Mouse (Mus musculus): Measurements from ENCODE around the gene Ptpn4. TPM values are rescaled to one million over a fixed set of nuclear protein-coding genes. Genes with fewer than 3 reads are reported as not detected.

Ptpn4 gene
- polyA plus RNA-seq, 1 experiment from 2014 or later: 17.7 TPM

DNA sequence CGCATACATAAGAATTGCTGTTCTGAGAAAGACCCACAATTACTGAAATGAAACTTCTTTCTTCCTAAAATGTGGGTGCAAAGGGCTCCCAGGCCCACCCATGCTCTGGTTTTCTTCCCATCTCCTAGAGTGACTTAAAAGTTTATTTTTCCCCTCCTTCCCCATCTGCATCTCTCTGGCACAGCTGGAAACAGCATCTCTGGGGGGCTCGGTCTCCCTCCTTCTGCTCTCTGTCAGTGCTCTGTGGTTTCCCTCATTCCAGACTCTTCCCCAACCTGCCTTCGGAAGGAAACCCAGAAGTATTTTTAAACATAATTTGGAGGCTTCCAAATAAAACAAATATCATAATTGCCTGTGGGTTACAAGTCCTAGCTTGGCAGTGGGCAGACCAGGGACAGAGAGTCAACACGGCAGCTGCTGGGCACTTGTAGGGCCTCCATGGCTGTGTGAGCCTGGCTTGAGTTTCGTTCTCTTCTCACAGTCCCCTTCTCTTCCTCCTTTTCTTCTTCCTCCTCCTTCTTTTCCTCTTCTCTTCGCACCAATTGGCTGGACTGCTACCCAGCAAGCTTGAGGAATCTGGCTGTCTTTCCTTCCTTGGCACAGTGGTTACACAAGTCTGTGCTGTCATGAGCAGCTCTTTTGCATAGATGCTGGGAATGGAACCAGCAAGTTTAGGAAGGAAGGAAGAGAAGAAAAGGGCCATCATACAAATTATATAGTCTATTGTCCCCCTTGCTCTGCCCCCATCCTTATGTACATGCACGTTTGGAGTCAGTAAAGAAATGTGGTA lies 26.3 kb upstream of the Ptpn4 start:
- Histone ChIP-seq H3K4me2 (no peak overlapping the region), H3K27ac (ENCODE audit: low read depth, low read length) (no peak overlapping the region), H3K9me3 (ENCODE audit: control insufficient read depth, low read length) (no peaks in the 10 kb centered on the region), H3K36me3 (ENCODE audit: control insufficient read depth, insufficient read depth, low read length) (no peaks in the 10 kb centered on the region), H3K27me3 (ENCODE audit: control insufficient read depth, insufficient read depth, low read length) (no peaks in the 10 kb centered on the region), H3K9ac (ENCODE audit: low read length) (no peak overlapping the region), H3K4me1 (ENCODE audit: control insufficient read depth, insufficient read depth, low read length) (peaks cover 2% of the 10 kb centered on the region), H3K4me3 (ENCODE audit: low read depth, low read length) (no peak overlapping the region)
- DNase-seq (ENCODE audit: low spot score, missing footprints) (no peak), ATAC-seq (ENCODE audit: low FRiP score) (no peak)
- 81% methylated on average over 7 of the region's 7 CpGs for WGBS

DNA sequence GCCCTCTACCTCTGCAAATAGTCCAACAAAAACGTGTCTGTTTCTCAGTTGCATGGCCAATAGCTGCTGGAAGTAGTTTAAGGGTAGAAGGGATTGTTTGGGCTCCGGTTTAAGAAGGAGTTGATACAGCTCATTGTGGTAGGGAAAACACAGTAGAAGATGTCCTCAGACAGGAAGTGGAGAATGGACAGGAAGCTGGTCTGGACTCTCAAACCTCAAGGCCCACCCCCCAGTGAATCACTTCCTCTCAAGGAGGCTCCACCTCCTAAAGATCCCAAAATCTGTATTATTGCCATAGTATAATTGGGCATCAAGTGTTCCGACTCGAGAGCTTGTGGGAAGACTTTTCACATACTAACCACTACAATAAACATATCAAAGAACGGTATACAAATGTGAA lies 22.2 kb upstream of the Ptpn4 start:
- Histone ChIP-seq H3K4me2 (no peak overlapping the region), H3K27ac (ENCODE audit: low read depth, low read length) (no peak overlapping the region), H3K4me3 (ENCODE audit: low read depth, low read length) (no peak overlapping the region), H3K27me3 (ENCODE audit: control insufficient read depth, insufficient read depth, low read length) (no peaks in the 10 kb centered on the region), H3K36me3 (ENCODE audit: control insufficient read depth, insufficient read depth, low read length) (no peaks in the 10 kb centered on the region), H3K9ac (ENCODE audit: low read length) (no peak overlapping the region), H3K4me1 (ENCODE audit: control insufficient read depth, insufficient read depth, low read length) (no peaks in the 10 kb centered on the region), H3K9me3 (ENCODE audit: control insufficient read depth, low read length) (peaks cover 3% of the 10 kb centered on the region)
- ATAC-seq (ENCODE audit: low FRiP score) (no peak), DNase-seq (ENCODE audit: low spot score, missing footprints) (no peak)
- WGBS: 82% methylated on average over 5 of the region's 5 CpGs

DNA sequence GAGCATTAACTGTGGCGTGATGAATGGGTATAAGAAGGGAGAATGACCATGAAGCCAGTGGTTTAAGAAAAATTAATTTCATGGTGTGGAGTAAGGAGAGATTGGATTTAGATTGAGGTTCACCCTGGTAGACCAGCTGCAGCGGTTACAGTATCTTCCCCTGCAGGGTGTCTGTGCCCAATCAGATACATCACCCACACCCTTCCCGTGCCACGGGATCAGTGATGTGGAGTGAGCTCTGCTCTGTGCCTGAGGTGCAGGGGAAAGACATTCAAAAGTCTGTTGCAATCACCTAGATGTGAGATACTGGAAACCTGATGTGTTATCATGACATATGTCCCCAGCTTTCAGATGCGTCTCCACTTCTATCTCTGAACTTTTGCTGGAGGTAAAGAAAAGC lies 15.6 kb upstream of the Ptpn4 start:
- Histone ChIP-seq H3K9ac (ENCODE audit: low read length) (no peak overlapping the region), H3K4me1 (ENCODE audit: control insufficient read depth, insufficient read depth, low read length) (no peaks in the 10 kb centered on the region), H3K4me2 (no peak overlapping the region), H3K9me3 (ENCODE audit: control insufficient read depth, low read length) (peaks cover 2% of the 10 kb centered on the region), H3K4me3 (ENCODE audit: low read depth, low read length) (no peak overlapping the region), H3K36me3 (ENCODE audit: control insufficient read depth, insufficient read depth, low read length) (no peaks in the 10 kb centered on the region), H3K27ac (ENCODE audit: low read depth, low read length) (no peak overlapping the region), H3K27me3 (ENCODE audit: control insufficient read depth, insufficient read depth, low read length) (no peaks in the 10 kb centered on the region)
- DNase-seq (ENCODE audit: low spot score, missing footprints): no peak
- 88% methylated on average over 5 of the region's 5 CpGs for WGBS
- no peak for ATAC-seq (ENCODE audit: low FRiP score)

DNA sequence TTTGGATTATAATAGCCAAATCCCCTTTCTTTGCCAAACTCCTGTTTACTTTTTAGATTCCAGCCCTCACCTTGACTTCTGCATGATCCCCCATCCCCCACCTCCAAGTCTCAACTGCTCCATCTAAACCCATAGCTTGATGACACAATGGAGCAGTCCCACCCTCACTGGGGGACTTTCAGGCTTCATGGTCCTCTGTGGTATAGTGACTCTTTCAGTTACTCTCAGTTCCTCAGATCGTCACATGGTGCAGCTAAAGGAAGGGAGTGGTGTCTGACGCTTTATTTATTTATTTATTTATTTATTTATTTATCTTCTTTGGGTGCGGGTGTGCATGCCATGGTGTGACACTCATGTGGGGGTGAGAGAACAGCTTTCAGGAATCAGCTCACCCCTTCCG lies 14.9 kb upstream of the Ptpn4 start:
- Histone ChIP-seq H3K27me3 (ENCODE audit: control insufficient read depth, insufficient read depth, low read length) (no peaks in the 10 kb centered on the region), H3K4me2 (no peak overlapping the region), H3K36me3 (ENCODE audit: control insufficient read depth, insufficient read depth, low read length) (no peaks in the 10 kb centered on the region), H3K4me3 (ENCODE audit: low read depth, low read length) (no peak overlapping the region), H3K9me3 (ENCODE audit: control insufficient read depth, low read length) (no peaks in the 10 kb centered on the region), H3K4me1 (ENCODE audit: control insufficient read depth, insufficient read depth, low read length) (no peaks in the 10 kb centered on the region), H3K27ac (ENCODE audit: low read depth, low read length) (no peak overlapping the region), H3K9ac (ENCODE audit: low read length) (no peak overlapping the region)
- no peak for ATAC-seq (ENCODE audit: low FRiP score)
- DNase-seq (ENCODE audit: low spot score, missing footprints): no peak
- whole genome bisulfite sequencing: 89% methylated on average over 4 of the region's 4 CpGs

DNA sequence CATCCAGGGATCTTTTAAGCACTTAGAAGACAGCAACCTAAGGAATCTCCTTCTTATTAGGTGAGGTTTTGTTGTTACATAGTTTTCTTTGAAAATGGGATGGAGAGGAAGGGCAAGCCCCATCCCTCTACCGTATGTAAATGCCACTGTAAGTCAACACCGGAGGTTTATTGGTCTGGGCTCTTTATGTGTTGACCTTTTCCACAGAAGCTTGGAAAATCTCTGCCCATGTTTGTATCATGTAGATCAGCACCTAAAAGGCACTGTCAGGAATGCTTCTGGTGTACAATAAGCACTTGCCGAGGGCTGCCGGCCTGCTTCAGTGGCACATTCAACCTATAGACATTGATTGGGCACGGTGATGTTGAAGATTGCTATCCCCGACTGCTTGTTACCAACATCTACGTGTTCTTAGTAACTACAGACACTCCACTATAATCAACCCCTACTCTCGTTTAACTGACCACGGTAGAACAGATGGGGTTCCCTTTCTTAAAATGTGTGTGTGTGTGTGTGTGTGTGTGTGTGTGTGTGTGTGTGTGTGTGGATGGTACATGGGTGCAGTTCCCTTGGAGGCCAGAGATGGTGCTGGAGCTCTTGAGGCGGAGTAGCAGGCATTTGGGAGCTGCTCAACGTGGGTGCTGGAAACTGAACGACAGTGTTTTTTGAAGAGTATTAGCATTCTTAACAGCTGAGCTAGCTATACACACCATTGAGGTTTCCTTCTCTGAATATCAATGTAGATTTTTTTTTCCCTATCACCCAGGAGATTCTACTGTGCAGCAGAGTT lies 11.9 kb upstream of the Ptpn4 start:
- Histone ChIP-seq H3K9me3 (ENCODE audit: control insufficient read depth, low read length) (no peaks in the 10 kb centered on the region), H3K9ac (ENCODE audit: low read length) (no peak overlapping the region), H3K27me3 (ENCODE audit: control insufficient read depth, insufficient read depth, low read length) (no peaks in the 10 kb centered on the region), H3K4me2 (no peak overlapping the region), H3K36me3 (ENCODE audit: control insufficient read depth, insufficient read depth, low read length) (no peaks in the 10 kb centered on the region), H3K4me1 (ENCODE audit: control insufficient read depth, insufficient read depth, low read length) (no peaks in the 10 kb centered on the region), H3K4me3 (ENCODE audit: low read depth, low read length) (no peak overlapping the region), H3K27ac (ENCODE audit: low read depth, low read length) (no peak overlapping the region)
- ATAC-seq (ENCODE audit: low FRiP score) (no peak), DNase-seq (ENCODE audit: low spot score, missing footprints) (no peak)
- WGBS: 93% methylated on average over 12 of the region's 12 CpGs

DNA sequence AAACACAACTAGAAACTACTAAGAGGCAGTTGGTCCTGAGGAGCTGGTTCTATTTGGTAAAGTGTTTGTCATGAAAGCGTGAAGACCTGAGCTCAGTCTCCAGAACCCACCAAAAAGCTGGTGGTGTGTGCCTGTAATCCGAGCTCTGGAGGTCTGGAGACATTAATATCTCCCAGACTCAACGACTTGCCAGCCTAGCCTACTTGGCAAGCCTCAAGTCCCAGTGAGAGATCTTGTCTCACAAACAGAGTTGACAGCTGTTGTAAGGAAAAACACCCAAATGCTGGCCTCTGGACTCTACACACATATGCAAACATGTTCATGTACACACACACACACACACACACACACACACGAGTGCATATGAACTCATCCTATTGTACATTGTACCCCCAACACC lies 7.9 kb upstream of the Ptpn4 start:
- Histone ChIP-seq H3K27ac (ENCODE audit: low read depth, low read length) (no peak overlapping the region), H3K9ac (ENCODE audit: low read length) (no peak overlapping the region), H3K4me1 (ENCODE audit: control insufficient read depth, insufficient read depth, low read length) (no peaks in the 10 kb centered on the region), H3K9me3 (ENCODE audit: control insufficient read depth, low read length) (no peaks in the 10 kb centered on the region), H3K4me2 (no peak overlapping the region), H3K27me3 (ENCODE audit: control insufficient read depth, insufficient read depth, low read length) (no peaks in the 10 kb centered on the region), H3K4me3 (ENCODE audit: low read depth, low read length) (no peak overlapping the region), H3K36me3 (ENCODE audit: control insufficient read depth, insufficient read depth, low read length) (no peaks in the 10 kb centered on the region)
- ATAC-seq (ENCODE audit: low FRiP score) (no peak), DNase-seq (ENCODE audit: low spot score, missing footprints) (no peak)
- 81% methylated on average over 4 of the region's 4 CpGs for WGBS

DNA sequence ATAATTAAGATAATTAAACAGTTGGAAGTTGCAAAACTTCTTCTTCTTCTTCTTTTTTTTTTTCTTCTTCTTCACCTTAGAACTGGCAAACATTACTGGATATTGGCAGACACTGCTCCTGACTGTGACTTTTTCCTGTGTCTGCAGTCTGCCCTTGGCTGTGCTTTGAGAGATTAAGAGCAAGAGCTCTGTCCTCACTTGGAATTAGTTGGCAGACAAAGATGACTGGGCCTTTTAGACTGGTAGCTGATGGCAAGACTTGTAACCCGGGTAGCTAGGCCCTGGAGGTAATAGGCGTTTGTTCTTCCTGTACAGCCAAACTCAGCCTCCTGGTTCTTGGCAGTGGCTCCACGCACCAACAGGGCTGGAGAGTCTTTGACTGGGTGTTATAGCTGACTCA lies 5.7 kb upstream of the Ptpn4 start:
- Histone ChIP-seq H3K9ac (ENCODE audit: low read length) (no peak overlapping the region), H3K4me3 (ENCODE audit: low read depth, low read length) (no peak overlapping the region), H3K9me3 (ENCODE audit: control insufficient read depth, low read length) (no peaks in the 10 kb centered on the region), H3K4me1 (ENCODE audit: control insufficient read depth, insufficient read depth, low read length) (no peaks in the 10 kb centered on the region), H3K4me2 (no peak overlapping the region), H3K36me3 (ENCODE audit: control insufficient read depth, insufficient read depth, low read length) (no peaks in the 10 kb centered on the region), H3K27me3 (ENCODE audit: control insufficient read depth, insufficient read depth, low read length) (no peaks in the 10 kb centered on the region), H3K27ac (ENCODE audit: low read depth, low read length) (no peak overlapping the region)
- DNase-seq (ENCODE audit: low spot score, missing footprints) (no peak), ATAC-seq (ENCODE audit: low FRiP score) (no peak)
- WGBS: 83% methylated on average over 3 of the region's 3 CpGs

DNA sequence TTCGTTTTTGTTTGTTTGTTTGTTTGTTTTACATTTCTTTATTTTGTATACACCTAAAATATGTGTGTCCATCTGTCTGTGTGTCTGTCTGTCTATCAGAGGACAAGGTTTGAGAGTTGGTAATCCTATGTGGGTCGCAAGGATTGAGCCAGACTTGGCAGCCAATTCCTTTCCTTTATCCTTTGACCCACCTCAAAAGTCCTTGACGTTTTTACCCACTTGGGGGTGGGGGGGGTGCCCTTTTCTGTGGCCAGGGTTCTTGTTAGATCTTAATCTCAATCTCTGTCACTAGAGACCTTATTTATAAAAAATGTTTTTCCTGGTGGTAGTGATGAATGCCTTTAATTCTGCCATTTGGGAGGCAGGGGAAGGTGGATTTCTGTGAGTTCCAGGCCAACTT lies 828 bp upstream of the Ptpn4 start:
- H3K27ac ChIP-seq (ENCODE audit: low read depth, low read length): no peak overlapping the region
- no peak overlapping the region for H3K4me3 ChIP-seq (ENCODE audit: low read depth, low read length)
- no peak for DNase-seq (ENCODE audit: low spot score, missing footprints)
- H3K9ac ChIP-seq (ENCODE audit: low read length): no peak overlapping the region
- ATAC-seq (ENCODE audit: low FRiP score): no peak
- no peaks in the 10 kb centered on the region for H3K36me3 ChIP-seq (ENCODE audit: control insufficient read depth, insufficient read depth, low read length)
- H3K4me2 ChIP-seq: no peak overlapping the region
- no peaks in the 10 kb centered on the region for H3K27me3 ChIP-seq (ENCODE audit: control insufficient read depth, insufficient read depth, low read length)
- H3K9me3 ChIP-seq (ENCODE audit: control insufficient read depth, low read length): no peaks in the 10 kb centered on the region
- WGBS: 40% methylated on average over 3 of the region's 3 CpGs
- H3K4me1 ChIP-seq (ENCODE audit: control insufficient read depth, insufficient read depth, low read length): peaks cover 11% of the 10 kb centered on the region

DNA sequence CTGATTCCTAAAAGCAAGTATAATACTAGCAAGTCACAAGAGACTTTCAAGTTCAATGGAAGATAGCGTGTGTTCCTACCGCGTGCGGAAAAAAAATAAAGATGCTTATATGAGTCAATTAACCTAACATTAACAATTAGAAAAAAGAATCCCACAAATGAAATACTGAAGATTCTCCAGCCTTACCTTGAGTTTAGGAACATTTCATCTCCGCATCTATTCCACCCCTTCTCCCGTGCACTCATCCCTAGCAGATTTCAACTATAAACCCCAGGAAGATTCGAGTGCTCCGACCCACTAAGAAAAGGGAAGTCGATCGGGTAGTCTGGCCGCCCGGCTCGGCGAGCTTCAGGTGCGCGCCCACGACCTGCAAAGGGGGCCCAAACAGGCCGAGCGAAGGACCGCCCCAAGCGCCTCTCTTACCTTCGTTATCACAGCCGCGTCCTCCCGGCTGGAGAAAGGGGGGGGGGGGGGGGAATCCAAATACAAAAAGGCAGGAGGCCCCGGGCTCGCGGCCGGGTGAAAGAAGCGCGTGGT lies 866 bp downstream of the Ptpn4 start:
- DNase-seq (ENCODE audit: low spot score, missing footprints) (peak; percentile 92), ATAC-seq (ENCODE audit: low FRiP score) (no peak)
- H3K4me3 ChIP-seq (ENCODE audit: low read depth, low read length): peak overlapping the region; percentile 89
- H3K9ac ChIP-seq (ENCODE audit: low read length): peak overlapping the region; percentile 96
- no peaks in the 10 kb centered on the region for H3K27me3 ChIP-seq (ENCODE audit: control insufficient read depth, insufficient read depth, low read length)
- peaks cover 11% of the 10 kb centered on the region for H3K4me1 ChIP-seq (ENCODE audit: control insufficient read depth, insufficient read depth, low read length)
- H3K36me3 ChIP-seq (ENCODE audit: control insufficient read depth, insufficient read depth, low read length): no peaks in the 10 kb centered on the region
- peak overlapping the region; percentile 63 for H3K4me2 ChIP-seq
- H3K9me3 ChIP-seq (ENCODE audit: control insufficient read depth, low read length): no peaks in the 10 kb centered on the region
- under 1% methylated on average over 25 of the region's 31 CpGs for WGBS
- H3K27ac ChIP-seq (ENCODE audit: low read depth, low read length): peak overlapping the region; percentile 88
